Mouse (Mus musculus) MEL (cell line): Measurements from ENCODE around the gene B3gat3. TPM values are rescaled to one million over a fixed set of nuclear protein-coding genes. Genes with fewer than 3 reads are reported as not detected.

Experiments
- DNase-seq: peaks from one replicate; pipeline ENCODE4 v3.0.0; 2011; ENCODE audit warnings: low read depth, low spot score
- H3K27ac ChIP-seq: 2 replicates; pipeline ENCODE4 v1.5.1; 2012; ENCODE audit warnings: low read depth, mild to moderate bottlenecking, control low read depth, low read length, moderate library complexity; ENCODE audit not compliant: control insufficient read depth
- H3K27me3 ChIP-seq, 2 experiments: fragments of 150-350 bp in 1 of 2; sonication (generic) in 1 of 2; 2 replicates each; pipeline ENCODE4 v1.6.1; 2012; ENCODE audit warnings: low read length in 2 of 2, mild to moderate bottlenecking in 2 of 2, improper control_type of control experiment in 1 of 2, moderate library complexity in 1 of 2; ENCODE audit not compliant: insufficient read depth in 2 of 2, control insufficient read depth in 1 of 2
- H3K36me3 ChIP-seq, 2 experiments: 2 replicates each; pipeline ENCODE4 v1.6.1; 2012 to 2014; ENCODE audit warnings: low read length in 2 of 2, improper control_type of control experiment in 1 of 2, inconsistent platforms in 1 of 2, mild to moderate bottlenecking in 1 of 2; ENCODE audit not compliant: insufficient read depth in 2 of 2, control insufficient read depth in 1 of 2
- H3K4me1 ChIP-seq, 2 experiments: fragments of 150-350 bp in 1 of 2; sonication (generic) in 1 of 2; 2 replicates each; pipeline ENCODE4 v1.6.1; 2012; ENCODE audit warnings: low read length in 2 of 2, improper control_type of control experiment in 1 of 2, mild to moderate bottlenecking in 1 of 2; ENCODE audit not compliant: insufficient read depth in 2 of 2, control insufficient read depth in 1 of 2
- H3K4me3 ChIP-seq, 2 experiments: fragments of 150-350 bp in 1 of 2; sonication (generic) in 1 of 2; 2 replicates each; pipeline ENCODE4 v1.5.1; 2012; ENCODE audit warnings: low read depth in 2 of 2, low read length in 2 of 2, mild to moderate bottlenecking in 2 of 2, moderate library complexity in 2 of 2, control low read depth in 1 of 2, improper control_type of control experiment in 1 of 2; ENCODE audit not compliant: control insufficient read depth in 1 of 2, insufficient read depth in 1 of 2
- H3K79me2 ChIP-seq: 2 replicates; pipeline ENCODE4 v1.6.1; 2012; ENCODE audit warnings: mild to moderate bottlenecking, low read length, moderate library complexity; ENCODE audit not compliant: control insufficient read depth, poor library complexity, insufficient read depth
- H3K9ac ChIP-seq: 2 replicates; pipeline ENCODE4 v1.6.1; 2012; ENCODE audit warnings: low read depth, mild to moderate bottlenecking, control low read depth, low read length, moderate library complexity; ENCODE audit not compliant: control insufficient read depth, poor library complexity, severe bottlenecking
- H3K9me3 ChIP-seq: fragments of 150-350 bp; sonication (generic); replicated peaks from 2 replicates; pipeline ENCODE4 v1.6.1; 2012; ENCODE audit warnings: mild to moderate bottlenecking, low read length, improper control_type of control experiment, moderate library complexity; ENCODE audit not compliant: insufficient read depth
- CHD1 ChIP-seq: IDR thresholded peaks from 2 replicates; pipeline ENCODE4 v1.6.1; 2012; ENCODE audit warnings: low read depth, mild to moderate bottlenecking, inconsistent platforms, low read length, improper control_type of control experiment
- CHD2 ChIP-seq: IDR thresholded peaks from 2 replicates; pipeline ENCODE4 v1.6.1; 2011; ENCODE audit warnings: low read length, improper control_type of control experiment
- CTCF ChIP-seq, 3 experiments: IDR thresholded peaks in 2 of 3; conservative IDR thresholded peaks in 1 of 3; 2 replicates each; pipeline ENCODE4 v1.5.1; 2011 to 2012; ENCODE audit warnings: low read length in 3 of 3, low read depth in 2 of 3, mild to moderate bottlenecking in 2 of 3, improper control_type of control experiment in 1 of 3, inconsistent platforms in 1 of 3, mixed read lengths in 1 of 3, moderate library complexity in 1 of 3; ENCODE audit not compliant: control insufficient read depth in 1 of 3, insufficient read depth in 1 of 3, poor library complexity in 1 of 3, severe bottlenecking in 1 of 3
- E2F4 ChIP-seq: IDR thresholded peaks from 2 replicates; pipeline ENCODE4 v1.6.1; 2011; ENCODE audit warnings: low read depth, low read length, improper control_type of control experiment, borderline replicate concordance
- ELF1 ChIP-seq: IDR thresholded peaks from 2 replicates; pipeline ENCODE4 v1.6.1; 2014; ENCODE audit warnings: low read depth, mild to moderate bottlenecking, inconsistent platforms, low read length, improper control_type of control experiment, moderate library complexity
- ETS1 ChIP-seq: IDR thresholded peaks from 2 replicates; pipeline ENCODE4 v1.6.1; 2012; ENCODE audit warnings: low read depth, mild to moderate bottlenecking, inconsistent platforms, low read length, improper control_type of control experiment, moderate library complexity
- GABPA ChIP-seq: IDR thresholded peaks from 2 replicates; pipeline ENCODE4 v1.6.1; 2012; ENCODE audit warnings: low read depth, mild to moderate bottlenecking, inconsistent platforms, low read length, improper control_type of control experiment, moderate library complexity
- GATA1 ChIP-seq: IDR thresholded peaks from 2 replicates; pipeline ENCODE4 v1.6.1; 2011; ENCODE audit warnings: low read depth, low read length, improper control_type of control experiment
- HCFC1 ChIP-seq: IDR thresholded peaks from 2 replicates; pipeline ENCODE4 v1.6.1; 2012; ENCODE audit warnings: low read depth, mild to moderate bottlenecking, inconsistent platforms, low read length, improper control_type of control experiment, moderate library complexity
- JUND ChIP-seq: IDR thresholded peaks from 2 replicates; pipeline ENCODE4 v1.6.1; 2011; ENCODE audit warnings: low read depth, mild to moderate bottlenecking, improper control_type of control experiment, low read length
- KAT2A ChIP-seq: conservative IDR thresholded peaks from 2 replicates; pipeline ENCODE4 v1.6.1; 2012; ENCODE audit warnings: low read depth, low read length, improper control_type of control experiment, inconsistent platforms
- MAFK ChIP-seq: IDR thresholded peaks from 2 replicates; pipeline ENCODE4 v1.6.1; 2011; ENCODE audit warnings: low read depth, mild to moderate bottlenecking, low read length, improper control_type of control experiment, borderline replicate concordance
- MAX ChIP-seq: IDR thresholded peaks from 2 replicates; pipeline ENCODE4 v1.6.1; 2011; ENCODE audit warnings: low read length, improper control_type of control experiment
- MAZ ChIP-seq: IDR thresholded peaks from 2 replicates; pipeline ENCODE4 v1.6.1; 2012; ENCODE audit warnings: low read depth, mild to moderate bottlenecking, inconsistent platforms, low read length, improper control_type of control experiment
- MEF2A ChIP-seq: IDR thresholded peaks from 2 replicates; pipeline ENCODE4 v1.6.1; 2014; ENCODE audit warnings: low read depth, mild to moderate bottlenecking, inconsistent platforms, low read length, improper control_type of control experiment; ENCODE audit not compliant: poor library complexity, insufficient replicate concordance, severe bottlenecking; ENCODE audit errors: extremely low read depth
- MXI1 ChIP-seq: IDR thresholded peaks from 2 replicates; pipeline ENCODE4 v1.6.1; 2011; ENCODE audit warnings: mild to moderate bottlenecking, low read depth, low read length, improper control_type of control experiment
- MYB ChIP-seq: IDR thresholded peaks from 2 replicates; pipeline ENCODE4 v1.6.1; 2011; ENCODE audit warnings: mild to moderate bottlenecking, low read depth, low read length, improper control_type of control experiment
- MYC ChIP-seq: IDR thresholded peaks from 2 replicates; pipeline ENCODE4 v1.6.1; 2011; ENCODE audit warnings: low read depth, mild to moderate bottlenecking, low read length, improper control_type of control experiment, moderate library complexity
- NRF1 ChIP-seq: IDR thresholded peaks from 2 replicates; pipeline ENCODE4 v1.6.1; 2014; ENCODE audit warnings: low read depth, mild to moderate bottlenecking, inconsistent platforms, low read length, improper control_type of control experiment, moderate library complexity; ENCODE audit not compliant: poor library complexity, insufficient read depth, severe bottlenecking
- POLR2A ChIP-seq, 2 experiments: IDR thresholded peaks; 2 replicates each; pipeline ENCODE4 v1.6.1; 2011 to 2012; ENCODE audit warnings: low read length in 2 of 2, mild to moderate bottlenecking in 2 of 2, control low read depth in 1 of 2, improper control_type of control experiment in 1 of 2, low read depth in 1 of 2, moderate library complexity in 1 of 2; ENCODE audit not compliant: control insufficient read depth in 1 of 2, insufficient read depth in 1 of 2, poor library complexity in 1 of 2
- POLR2AphosphoS2 ChIP-seq: IDR thresholded peaks from 2 replicates; pipeline ENCODE4 v1.6.1; 2011; ENCODE audit warnings: low read length, improper control_type of control experiment
- RAD21 ChIP-seq: IDR thresholded peaks from 2 replicates; pipeline ENCODE4 v1.6.1; 2011; ENCODE audit warnings: mild to moderate bottlenecking, low read depth, low read length, improper control_type of control experiment
- RCOR1 ChIP-seq: IDR thresholded peaks from 2 replicates; pipeline ENCODE4 v1.6.1; 2012; ENCODE audit warnings: low read depth, mild to moderate bottlenecking, inconsistent platforms, low read length, improper control_type of control experiment
- SIN3A ChIP-seq: IDR thresholded peaks from 2 replicates; pipeline ENCODE4 v1.6.1; 2012; ENCODE audit warnings: low read length, improper control_type of control experiment, inconsistent platforms
- SMC3 ChIP-seq: IDR thresholded peaks from 2 replicates; pipeline ENCODE4 v1.6.1; 2011; ENCODE audit warnings: low read depth, low read length, improper control_type of control experiment
- TAL1 ChIP-seq: IDR thresholded peaks from 2 replicates; pipeline ENCODE4 v1.6.1; 2012; ENCODE audit warnings: mild to moderate bottlenecking, inconsistent platforms, low read length, moderate library complexity, mixed read lengths
- TBP ChIP-seq: IDR thresholded peaks from 2 replicates; pipeline ENCODE4 v1.8.0; 2011; ENCODE audit warnings: low read depth, low read length, improper control_type of control experiment
- TCF12 ChIP-seq: IDR thresholded peaks from 2 replicates; pipeline ENCODE4 v1.6.1; 2014; ENCODE audit warnings: low read depth, mild to moderate bottlenecking, inconsistent platforms, low read length, improper control_type of control experiment, moderate library complexity
- UBTF ChIP-seq: IDR thresholded peaks from 2 replicates; pipeline ENCODE4 v1.6.1; 2012; ENCODE audit warnings: low read depth, mild to moderate bottlenecking, inconsistent platforms, low read length, improper control_type of control experiment, moderate library complexity, borderline replicate concordance; ENCODE audit not compliant: insufficient read depth
- USF1 ChIP-seq: IDR thresholded peaks from 2 replicates; pipeline ENCODE4 v1.6.1; 2014; ENCODE audit warnings: low read depth, mild to moderate bottlenecking, inconsistent platforms, low read length, improper control_type of control experiment, moderate library complexity
- USF2 ChIP-seq, 2 experiments: IDR thresholded peaks; 2 replicates each; pipeline ENCODE4 v1.6.1; 2011 to 2012; ENCODE audit warnings: improper control_type of control experiment in 2 of 2, low read length in 2 of 2, borderline replicate concordance in 1 of 2, inconsistent platforms in 1 of 2, low read depth in 1 of 2, mild to moderate bottlenecking in 1 of 2; ENCODE audit not compliant: insufficient read depth in 1 of 2
- ZC3H11A ChIP-seq: IDR thresholded peaks from 2 replicates; pipeline ENCODE4 v1.6.1; 2012; ENCODE audit warnings: low read depth, mild to moderate bottlenecking, inconsistent platforms, low read length, improper control_type of control experiment
- ZKSCAN1 ChIP-seq: IDR thresholded peaks from 2 replicates; pipeline ENCODE4 v1.6.1; 2012; ENCODE audit warnings: low read depth, mild to moderate bottlenecking, inconsistent platforms, low read length, improper control_type of control experiment, moderate library complexity
- ZMIZ1 ChIP-seq: IDR thresholded peaks from 2 replicates; pipeline ENCODE4 v1.6.1; 2012; ENCODE audit warnings: low read depth, mild to moderate bottlenecking, inconsistent platforms, low read length, improper control_type of control experiment, moderate library complexity
- ZNF384 ChIP-seq: IDR thresholded peaks from 2 replicates; pipeline ENCODE4 v1.6.1; 2012; ENCODE audit warnings: low read depth, mild to moderate bottlenecking, inconsistent platforms, low read length, improper control_type of control experiment
- polyA plus RNA-seq, 2 experiments: library from polyadenylated mRNA; stranded (reverse) in 1 of 2; unstranded in 1 of 2; fragments of >175 nt in 1 of 2; fragments of >200 nt in 1 of 2; gene quantifications; 2 replicates each; pipeline versions ENCODE4 v1.2.1 to v1.2.4; 2012; ENCODE audit warnings: low replicate concordance in 2 of 2, low read depth in 1 of 2; ENCODE audit not compliant: insufficient read length in 2 of 2, insufficient read depth in 1 of 2, missing spikeins in 1 of 2
- total RNA-seq: library from RNA; depleted of rRNA; stranded (reverse); fragments of 300-350 nt; gene quantifications from 2 replicates; pipeline ENCODE4 v1.2.3, GENCODE M21; 2012; rRNA removed

Gene B3gat3
- total RNA-seq (21.0 and 26.2 TPM in 2 replicates), polyA plus RNA-seq (10 to 100 TPM in 1 of 2 experiments, not detected in 1; 35.4 TPM)

DNA sequence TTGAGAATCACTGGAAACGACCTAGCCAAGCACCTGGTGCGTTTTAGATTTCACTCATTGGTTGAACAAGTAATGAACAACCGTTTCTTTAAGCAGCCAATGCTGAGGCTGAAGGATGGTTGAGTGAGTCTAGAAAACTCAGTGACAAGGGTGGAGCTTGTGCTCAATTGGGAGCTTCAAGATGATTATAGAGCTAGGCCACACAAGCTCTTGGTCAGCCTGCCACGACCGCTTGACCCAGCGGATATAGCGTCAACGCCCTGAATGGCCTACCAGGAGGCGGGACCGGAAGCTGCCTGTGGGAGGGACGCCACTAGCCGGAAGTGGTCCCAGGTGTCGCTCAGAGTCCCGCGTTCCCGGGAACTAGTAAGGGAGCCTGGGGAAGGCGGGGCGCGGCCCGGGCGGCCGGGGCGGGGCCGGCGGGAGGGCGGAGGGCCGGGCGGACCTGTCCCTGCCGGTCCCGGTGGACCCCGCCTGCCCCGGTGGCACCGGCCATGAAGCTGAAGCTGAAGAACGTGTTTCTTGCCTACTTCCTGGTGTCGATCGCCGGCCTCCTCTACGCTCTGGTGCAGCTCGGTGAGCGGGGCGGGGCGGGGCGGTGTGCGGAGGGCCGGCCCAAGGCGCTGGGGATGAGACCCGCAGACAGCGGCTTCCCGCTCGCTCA lies at the start of gene B3gat3:
Gene B3gat3 (plus strand): TSS at position 302 of the 664 bp plus-strand sequence.
- peaks cover 8 to 10% of the 10 kb centered on the region in 2 experiments; a peak in 3 of 4 replicates for H3K4me1 ChIP-seq
- H3K9ac ChIP-seq = peak within 1 kb of the TSS; percentile 92
- peaks cover 16% of the 10 kb centered on the region for H3K79me2 ChIP-seq
- peak within 1 kb of the TSS; percentile 88 for H3K27ac ChIP-seq
- H3K27me3 ChIP-seq = no peaks in the 10 kb centered on the region
- peak within 1 kb of the TSS; percentile 83 to 91 for H3K4me3 ChIP-seq
- H3K36me3 ChIP-seq = peaks cover 1 to 13% of the 10 kb centered on the region in 2 experiments; a peak in 3 of 4 replicates
- DNase-seq = peak; percentile 91
- no peaks in the 10 kb centered on the region for H3K9me3 ChIP-seq
- TF ChIP-seq ETS1 (no peak; the same call in 1 of the 2 replicates), ZC3H11A (no peak), CHD1 (no peak), CTCF (IDR thresholded peaks at IDR 0.05 in 2 of 3, conservative IDR thresholded peaks at IDR 0.05 in 1 of 3; ENCODE audit: control insufficient read depth in 1 of 3, insufficient read depth in 1 of 3, low read depth in 2 of 3, low read length in 3 of 3, poor library complexity in 1 of 3, severe bottlenecking in 1 of 3) (no peak), E2F4 (0 out of 2 replicates have a peak, but pooled peaks have one; percentile 53), ZMIZ1 (peak; percentile 63; the same call in 1 of the 2 replicates), SIN3A (peak; percentile 71), GABPA (no peak), MYC (peak; percentile 43; the same call in 1 of the 2 replicates), MAFK (no peak), HCFC1 (peak; percentile 83), MAX (no peak), MXI1 (no peak; the same call in 1 of the 2 replicates), UBTF (no peak), NRF1 (no peak), MYB (no peak), JUND (no peak), RCOR1 (no peak), MAZ (peak; percentile 49; the same call in 1 of the 2 replicates), TBP (peak; percentile 45; the same call in 1 of the 2 replicates), MEF2A (no peak), SMC3 (0 out of 2 replicates have a peak, but pooled peaks have one; percentile 6), USF2 (IDR thresholded peaks at IDR 0.05; ENCODE audit: borderline replicate concordance in 1 of 2, insufficient read depth in 1 of 2, low read depth in 1 of 2, low read length in 2 of 2) (no peak), TAL1 (no peak), RAD21 (no peak), POLR2A (IDR thresholded peaks at IDR 0.05; ENCODE audit: control insufficient read depth in 1 of 2, insufficient read depth in 1 of 2, low read depth in 1 of 2, low read length in 2 of 2, poor library complexity in 1 of 2) (peak; percentile 47 to 90; a peak in 3 of 4 replicates), CHD2 (no peak), ZNF384 (no peak), KAT2A (no peak; the same call in 1 of the 2 replicates), GATA1 (no peak), ELF1 (peak; percentile 81), ZKSCAN1 (no peak), TCF12 (0 out of 2 replicates have a peak, but pooled peaks have one; percentile 34), USF1 (0 out of 2 replicates have a peak, but pooled peaks have one; percentile 12), POLR2AphosphoS2 (peak; percentile 80; the same call in 1 of the 2 replicates)
